ENCODE assay signal across 15 mouse cellular contexts in the genomic region with DNA sequence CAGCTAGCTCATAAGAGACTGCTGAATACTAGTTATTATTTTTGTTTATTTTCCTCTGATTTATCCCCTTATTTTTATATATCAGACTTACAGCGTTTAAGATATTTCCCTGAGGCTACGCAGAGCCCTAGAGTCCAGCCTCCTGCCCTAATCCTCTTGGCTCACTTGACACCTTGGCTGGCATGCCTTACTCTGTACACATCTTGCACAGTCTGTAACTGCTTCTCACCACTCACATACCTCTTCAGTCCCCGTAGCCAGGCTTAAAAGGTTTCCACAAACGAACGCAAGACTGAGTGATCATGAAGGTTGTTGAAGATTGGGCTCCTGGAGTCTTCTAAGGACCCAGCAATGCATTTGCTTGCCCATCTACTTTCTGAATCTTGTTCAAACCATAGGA. TPM values are rescaled to one million over a fixed set of nuclear protein-coding genes. Genes with fewer than 3 reads are reported as not detected.
"Had no signal": no experiment of that assay in that cellular context is flagged by ENCODE, and none has a peak within 500 bp of the region (broad histone marks: within the 10 kb centered on the region; RNA-seq: fewer than 3 reads in every experiment).

No protein-coding gene starts in this region.

- DNase-seq: liver, embryonic 13.5 days; liver, postnatal 0 days; right cerebral cortex, postnatal 14 days; thymus, adult 2 months; thymus, postnatal 25 days; thymus, postnatal 4 days had no signal

- H3K4me1 ChIP-seq: liver, embryonic 13.5 days; liver, embryonic 15.5 days; lung, embryonic 15.5 days; megakaryocyte, embryonic 14.5 days; midbrain, embryonic 15.5 days; neural tube, embryonic 12.5 days; stomach, embryonic 15.5 days had no signal

- H3K4me3 ChIP-seq: liver, embryonic 13.5 days; liver, embryonic 15.5 days; lung, embryonic 15.5 days; megakaryocyte, embryonic 14.5 days; midbrain, embryonic 13.5 days; midbrain, embryonic 15.5 days; neural tube, embryonic 12.5 days; stomach, embryonic 15.5 days had no signal

RNA-seq across cellular contexts. Expression of a gene that starts 29.3 kb away (rescaled TPM):
- polyA plus RNA-seq: liver, postnatal 0 days; macrophage; spleen, adult 2 months; thymus, adult 2 months had no signal
